Mouse (Mus musculus): ENCODE data around the gene Crat.

The Crat gene

DNA sequence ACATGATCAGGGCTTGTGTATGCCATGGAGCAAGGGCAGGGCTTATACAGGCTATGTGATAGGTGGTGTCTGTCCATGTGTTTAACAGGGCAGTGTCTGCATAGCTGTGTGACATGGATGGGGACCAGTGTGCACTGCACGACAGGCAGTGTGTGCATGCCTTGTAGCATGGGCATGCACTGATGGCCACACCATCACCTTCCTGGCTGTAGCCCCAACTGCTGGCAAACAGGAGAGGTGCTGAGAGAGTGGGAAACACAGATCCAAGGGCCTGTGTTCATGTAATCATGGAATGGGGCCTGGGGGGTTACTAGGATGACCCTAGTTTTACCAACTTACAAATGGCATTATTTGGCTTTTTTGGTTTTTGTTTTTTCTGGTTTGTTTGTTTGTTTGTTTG is 11.7 kb downstream of the Crat start:
- no peak for DNase-seq (ENCODE audit: low spot score)

DNA sequence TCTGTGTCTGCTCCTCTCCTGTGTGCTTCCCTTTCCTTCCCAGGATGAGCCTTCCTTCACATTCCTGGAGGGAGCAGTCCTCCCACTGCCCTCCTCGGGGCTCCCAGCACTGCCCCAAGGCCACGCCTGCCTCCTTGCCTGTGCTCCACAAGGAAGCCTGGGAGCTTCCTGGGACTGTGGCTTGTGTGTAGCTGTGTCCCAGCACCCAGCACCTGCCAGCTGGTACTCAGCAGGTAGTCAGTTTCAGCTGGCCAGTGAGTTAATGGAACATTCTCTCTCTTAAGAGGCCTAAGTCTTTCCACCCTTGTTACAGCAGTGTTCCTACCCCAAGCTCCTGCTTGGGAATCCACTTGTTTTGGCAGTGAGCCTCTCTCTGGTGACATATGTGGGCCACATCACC is 12.8 kb downstream of the Crat start:
- no peak for DNase-seq (ENCODE audit: low spot score)

GRCm38 (mm10) chr2:30402351-30402826 is 13.2 kb downstream of the Crat start:
- no peak for DNase-seq (ENCODE audit: low spot score)

DNA sequence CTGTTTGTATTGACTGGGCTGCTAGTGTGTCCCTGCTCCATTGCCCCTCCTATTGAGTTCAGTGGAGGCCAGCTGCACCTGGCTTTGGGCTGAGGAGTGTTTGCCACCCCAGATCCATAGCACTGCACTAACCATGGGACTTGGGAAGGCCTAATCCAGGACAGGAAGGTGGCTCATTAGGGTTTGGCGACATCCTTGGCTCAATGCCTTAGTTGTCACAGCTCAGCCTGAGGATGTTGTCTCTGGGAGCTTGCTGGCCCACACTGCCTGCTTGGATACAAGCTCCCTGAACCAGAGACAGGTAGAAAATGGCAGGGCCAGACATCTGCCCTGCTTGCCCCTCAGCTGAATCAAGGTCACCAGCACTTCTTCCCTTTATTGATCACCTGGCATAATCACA is 14.0 kb downstream of the Crat start:
- no peak for DNase-seq (ENCODE audit: low spot score)

GRCm38 (mm10) chr2:30399191-30400171 is 16.1 kb downstream of the Crat start:
- DNase-seq (ENCODE audit: low spot score) = peak; percentile 71

DNA sequence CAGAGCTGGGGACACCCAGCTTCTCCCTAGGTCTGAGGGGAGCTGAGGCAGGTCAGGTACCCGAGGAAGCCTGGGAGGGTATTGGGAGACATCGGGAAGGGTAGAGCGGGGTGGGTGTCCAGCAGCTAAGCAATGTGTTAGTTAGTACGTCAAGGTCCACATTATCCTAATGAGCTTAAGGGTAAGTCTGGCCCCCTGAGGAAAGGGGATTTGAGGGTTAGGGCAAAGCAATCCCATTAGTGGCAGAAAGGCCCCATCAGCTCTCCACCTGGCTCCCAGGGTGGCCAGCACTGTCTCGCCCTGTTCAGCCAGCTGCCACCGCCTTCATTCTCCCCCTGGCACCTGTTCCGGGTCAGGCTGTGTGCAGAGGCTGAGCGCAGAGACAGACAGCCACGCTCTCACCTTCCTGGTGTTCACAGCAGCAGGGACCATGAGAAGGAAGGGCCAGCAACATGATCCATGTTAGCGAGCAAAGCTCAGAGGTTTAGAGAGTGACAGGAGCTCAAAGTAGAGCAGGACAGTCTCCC is 17.6 kb downstream of the Crat start:
- no peak for DNase-seq (ENCODE audit: low spot score)

DNA sequence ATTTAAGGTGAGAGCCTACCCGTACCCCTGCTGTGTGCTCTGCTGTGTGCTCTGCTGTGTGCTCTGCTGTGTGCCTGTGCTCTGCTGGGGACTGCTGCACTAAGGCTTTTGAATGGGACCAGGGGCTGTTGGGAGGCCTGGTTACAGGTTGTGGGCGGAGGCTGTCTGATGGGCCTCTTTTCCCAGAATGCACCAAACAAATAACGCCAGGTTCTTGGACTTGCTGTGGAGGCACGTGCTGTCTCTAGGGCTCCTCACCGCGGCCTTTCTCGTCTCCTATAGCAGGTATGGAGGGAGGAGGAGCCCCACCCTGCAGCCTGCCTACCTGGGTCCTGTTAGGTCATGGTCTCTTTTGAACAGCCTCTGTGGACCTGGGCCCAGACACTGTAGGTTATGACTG is 19.4 kb downstream of the Crat start:
- no peak for DNase-seq (ENCODE audit: low spot score)

DNA sequence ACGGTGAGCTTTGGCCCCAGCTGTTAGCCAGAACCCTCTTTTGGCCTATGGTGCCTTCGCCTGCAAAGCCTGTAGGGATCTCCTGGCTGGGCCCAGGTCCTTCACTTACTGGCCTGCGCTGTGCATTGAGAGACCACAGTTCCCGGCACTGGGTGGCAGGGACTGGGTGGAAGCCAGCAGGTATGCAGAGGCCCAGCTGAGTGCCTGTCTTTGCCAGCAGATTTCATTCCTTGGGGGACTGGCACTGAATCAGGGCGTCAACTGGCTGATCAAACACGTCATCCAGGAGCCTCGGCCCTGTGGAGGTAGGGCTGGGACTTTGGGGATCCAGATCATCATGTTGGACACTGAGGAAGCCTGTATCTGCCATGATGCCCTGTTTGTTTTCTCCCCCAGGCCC is 19.9 kb downstream of the Crat start:
- no peak for DNase-seq (ENCODE audit: low spot score)

DNA sequence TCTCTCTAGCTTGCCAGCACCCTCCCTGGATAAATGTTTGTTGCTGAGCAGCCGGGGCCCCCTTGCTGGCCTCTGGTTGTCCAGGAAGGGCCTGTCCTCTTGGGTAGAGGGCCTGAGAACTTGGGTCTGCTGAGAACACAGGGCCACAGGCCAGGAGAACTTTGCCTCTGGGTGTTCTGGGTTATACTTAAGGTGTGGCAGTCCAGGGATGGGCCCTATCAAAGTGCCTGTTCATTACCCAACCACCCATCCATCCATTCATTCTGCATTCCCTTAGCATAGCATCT is 22.3 kb downstream of the Crat start:
- DNase-seq (ENCODE audit: low spot score) = no peak

GRCm38 (mm10) chr2:30392577-30393369 is 22.8 kb downstream of the Crat start:
- DNase-seq (ENCODE audit: low spot score) = peak; percentile 88

DNA sequence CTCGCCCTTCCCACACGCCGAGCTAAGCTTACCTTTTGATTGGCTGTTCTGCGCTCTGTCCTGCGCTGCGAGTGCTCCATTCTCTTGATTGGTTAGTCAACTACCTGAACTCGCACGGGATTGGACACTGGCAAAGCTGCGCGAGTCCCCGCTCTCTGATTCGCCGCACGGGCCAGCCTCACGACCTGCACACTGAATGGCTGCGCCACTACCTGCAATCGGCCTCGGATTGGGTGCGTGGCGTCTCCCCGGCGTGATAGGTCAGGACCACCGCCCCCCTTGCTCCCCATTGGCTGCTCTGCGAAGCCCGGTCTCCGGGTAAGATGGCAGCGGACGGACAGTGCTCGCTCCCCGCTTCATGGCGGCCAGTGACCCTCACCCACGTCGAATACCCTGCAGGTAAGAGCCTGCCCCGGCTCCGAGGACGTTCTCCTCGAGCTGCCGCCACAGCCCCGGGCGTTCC is 23.5 kb downstream of the Crat start, which contains the start of gene Dolpp1:
Dolpp1 (plus strand) TSS at position 141 of the 463 bp plus-strand sequence.
- DNase-seq (ENCODE audit: low spot score) = peak; percentile 99

- no peak for DNase-seq (ENCODE audit: low spot score)
These were observed 26.6 kb downstream of the Crat start for GRCm38 (mm10) chr2:30389000-30389399.

DNA sequence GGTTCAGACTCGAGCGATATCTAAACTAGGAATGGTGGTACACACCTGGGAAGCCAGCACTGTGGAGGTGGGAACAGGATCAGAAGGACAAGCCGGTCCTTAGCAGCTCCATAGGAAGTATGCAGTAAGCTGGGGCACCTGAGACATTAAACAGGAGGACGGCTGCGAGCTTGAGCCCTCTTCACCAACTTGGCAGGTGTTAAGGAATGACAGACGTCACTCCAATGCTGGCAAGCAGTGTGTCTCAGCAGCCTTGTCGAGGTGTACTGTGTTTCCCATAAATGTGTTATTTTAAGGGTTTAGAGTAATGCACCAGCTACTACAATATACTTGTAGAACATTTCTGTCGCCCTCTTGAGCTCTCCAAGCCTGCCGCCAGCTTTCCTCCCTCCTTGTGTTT is 28.7 kb downstream of the Crat start:
- DNase-seq (ENCODE audit: low spot score) = no peak

- no peak for DNase-seq (ENCODE audit: low spot score)
These were observed 30.0 kb downstream of the Crat start for GRCm38 (mm10) chr2:30385591-30385990.

- no peak for DNase-seq (ENCODE audit: low spot score)
These were observed 30.8 kb downstream of the Crat start for GRCm38 (mm10) chr2:30384814-30385213.

DNA sequence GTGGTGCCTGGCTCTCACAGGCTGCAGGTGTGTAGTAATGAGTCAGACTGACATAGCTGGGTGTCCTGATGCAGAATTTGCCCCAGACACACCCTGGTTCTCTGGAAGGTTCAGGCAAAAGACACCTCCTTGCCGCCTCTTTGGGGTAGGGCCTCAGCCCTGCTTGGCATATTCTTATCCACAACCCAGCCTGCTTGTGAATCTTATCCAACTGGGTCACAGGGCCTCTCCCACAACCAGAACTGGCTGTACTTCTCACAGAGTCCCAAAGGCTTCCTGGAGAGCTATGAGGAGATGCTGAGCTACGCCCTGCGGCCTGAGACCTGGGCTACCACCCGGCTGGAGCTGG is 34.3 kb downstream of the Crat start:
- no peak for DNase-seq (ENCODE audit: low spot score)

DNA sequence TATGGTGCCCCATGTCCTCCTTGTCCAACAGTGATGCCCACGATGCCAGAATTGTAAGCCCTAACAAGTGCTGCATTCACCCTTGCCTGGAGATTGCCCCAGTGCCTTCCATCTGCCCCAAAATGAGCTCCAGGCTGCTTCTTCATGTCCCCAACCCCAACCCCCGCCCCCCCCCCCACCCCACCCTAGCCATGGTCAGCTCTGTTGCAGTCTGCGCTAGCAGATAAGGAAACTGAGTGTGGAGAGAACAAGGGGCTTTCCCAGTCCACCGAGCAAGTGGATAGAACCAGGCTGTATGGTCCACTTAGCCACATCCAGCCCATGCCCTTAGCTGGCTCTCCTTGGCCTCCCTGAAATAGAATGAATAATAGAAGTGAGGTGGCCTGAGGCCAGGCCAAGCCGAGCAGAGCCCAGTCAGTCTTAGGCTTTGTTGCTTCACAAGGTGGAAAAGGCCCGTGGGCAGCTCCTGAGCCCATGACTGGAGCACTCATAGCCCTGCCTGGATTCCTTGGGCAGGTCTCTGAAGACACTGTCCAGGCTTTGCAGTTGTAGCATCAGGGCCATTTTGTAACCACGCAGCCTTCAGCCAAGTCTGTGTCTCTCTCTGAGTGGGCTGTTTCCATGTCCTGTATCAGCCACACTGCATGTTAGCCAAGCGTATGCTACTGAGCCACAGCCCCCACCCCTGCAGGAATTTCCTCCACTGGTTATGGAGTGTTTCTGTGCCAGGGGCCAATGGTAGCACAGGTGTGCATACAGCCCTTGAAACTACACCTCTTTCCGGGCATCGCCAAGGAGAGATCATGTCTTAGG is 34.8 kb downstream of the Crat start:
- DNase-seq (ENCODE audit: low spot score) = no peak

- no peak for DNase-seq (ENCODE audit: low spot score)
These were observed 36.3 kb downstream of the Crat start for GRCm38 (mm10) chr2:30379307-30379706.

GRCm38 (mm10) chr2:30377721-30378120 is 37.9 kb downstream of the Crat start:
- DNase-seq (ENCODE audit: low spot score) = no peak

DNA sequence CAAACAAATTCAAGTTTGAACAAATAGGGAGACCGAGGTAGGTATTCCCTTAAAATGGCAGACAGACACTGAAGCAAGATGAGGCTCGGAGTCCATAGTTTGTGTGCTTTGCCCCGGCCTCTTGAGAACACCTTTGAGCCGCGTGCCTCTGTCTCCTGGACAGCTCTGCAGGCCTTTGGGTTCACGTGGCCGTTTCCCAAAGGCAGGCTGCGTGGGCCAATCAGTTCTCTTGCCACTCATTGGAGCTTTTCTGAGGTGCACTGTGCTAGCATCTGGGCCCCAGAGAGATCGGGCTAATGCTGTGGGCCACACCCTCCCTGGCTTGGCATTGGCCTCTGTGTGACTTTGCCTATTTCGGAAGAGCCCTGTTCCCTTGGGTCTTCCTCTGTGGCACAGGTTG is 39.7 kb downstream of the Crat start:
- DNase-seq (ENCODE audit: low spot score) = no peak

DNA sequence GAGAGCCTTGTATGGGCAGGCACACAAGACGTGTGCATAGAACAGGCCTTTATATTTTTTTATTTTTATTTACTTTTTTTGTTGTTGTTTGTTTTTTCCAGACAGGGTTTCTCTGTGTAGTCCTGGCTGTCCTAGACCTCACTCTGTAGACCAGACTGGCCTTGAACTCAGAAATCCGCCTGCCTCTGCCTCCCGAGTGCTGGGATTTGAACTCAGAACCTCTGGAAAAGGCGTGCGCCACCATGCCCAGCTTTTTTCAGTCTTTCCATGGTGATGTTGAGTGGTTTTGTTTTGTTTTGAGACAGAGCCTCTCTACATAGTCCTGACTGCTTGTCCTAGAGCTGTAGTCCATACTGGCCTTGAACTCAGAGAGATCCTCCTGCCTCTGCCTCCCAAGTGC is 42.9 kb downstream of the Crat start:
- DNase-seq (ENCODE audit: low spot score) = no peak

GRCm38 (mm10) chr2:30371544-30371943 is 44.1 kb downstream of the Crat start:
- no peak for DNase-seq (ENCODE audit: low spot score)

Data from embryo, embryonic 10 days (tissue).